Mouse (Mus musculus) megakaryocyte, embryonic 14.5 days (primary cell): ENCODE measurements around the gene Pik3c2g.

Experiments
- FLI1 ChIP-seq: IDR thresholded peaks from 2 replicates; pipeline ENCODE4 v1.6.1; 2012; ENCODE audit warnings: low read length, inconsistent platforms, mixed read lengths
- GATA1 ChIP-seq: IDR thresholded peaks from 3 replicates; pipeline ENCODE4 v1.6.1; 2012; ENCODE audit warnings: mixed read lengths, low read length, inconsistent platforms, borderline replicate concordance

GRCm38 (mm10) chr6:139899630-139900151 lies 312.7 kb downstream of the Pik3c2g start:
- TF ChIP-seq GATA1 (no peak), FLI1 (no peak)
